Mouse (Mus musculus): ENCODE results near the gene Phactr2.

Phactr2 gene

GRCm38 (mm10) chr10:13448283-13449045 is 25.7 kb downstream of the Phactr2 start:
- DNase-seq (ENCODE audit: low spot score in 2 of 2): no peak

- DNase-seq (ENCODE audit: low spot score in 2 of 2): no peak
These were observed 27.4 kb downstream of the Phactr2 start for GRCm38 (mm10) chr10:13446791-13447249.

DNA sequence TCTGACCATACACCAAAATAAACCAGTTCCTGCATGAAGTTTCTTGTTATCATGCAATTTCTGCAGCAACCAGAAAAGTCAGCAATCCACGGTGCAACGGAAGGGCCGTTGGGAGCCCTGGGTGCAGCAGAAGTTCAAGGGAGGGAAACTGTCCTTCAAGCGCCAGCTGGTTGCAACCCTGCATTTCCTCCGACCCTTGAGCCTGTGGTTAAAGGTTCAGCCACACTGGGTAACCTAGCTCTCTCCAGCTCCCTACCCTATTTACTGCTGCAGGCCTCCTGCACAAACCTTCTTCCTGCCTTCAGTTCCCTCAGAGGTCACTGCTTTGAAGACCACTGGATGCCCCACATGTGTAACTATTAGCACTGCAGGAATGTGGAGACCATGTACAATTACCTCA is 30.0 kb downstream of the Phactr2 start:
- DNase-seq (ENCODE audit: low spot score in 2 of 2): no peak

DNA sequence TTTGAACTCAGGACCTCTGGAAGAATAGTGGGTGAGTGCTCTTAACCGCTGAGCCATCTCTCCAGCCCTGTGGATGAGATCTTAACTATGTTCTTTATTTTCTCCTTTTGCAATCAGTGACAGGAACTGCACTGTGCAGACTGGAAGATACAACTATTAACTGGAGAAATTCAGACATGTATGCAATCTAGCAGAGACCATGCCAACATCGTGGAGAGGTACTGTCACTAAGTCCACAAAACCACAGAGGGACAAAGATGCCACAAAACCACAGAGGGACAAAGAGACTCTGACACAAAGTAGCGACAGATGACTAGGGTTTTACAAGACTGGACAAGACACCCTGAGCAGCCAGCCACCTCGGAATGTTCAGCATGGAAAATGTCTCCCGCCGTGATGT is 30.6 kb downstream of the Phactr2 start:
- DNase-seq (ENCODE audit: low spot score in 2 of 2): no peak

DNA sequence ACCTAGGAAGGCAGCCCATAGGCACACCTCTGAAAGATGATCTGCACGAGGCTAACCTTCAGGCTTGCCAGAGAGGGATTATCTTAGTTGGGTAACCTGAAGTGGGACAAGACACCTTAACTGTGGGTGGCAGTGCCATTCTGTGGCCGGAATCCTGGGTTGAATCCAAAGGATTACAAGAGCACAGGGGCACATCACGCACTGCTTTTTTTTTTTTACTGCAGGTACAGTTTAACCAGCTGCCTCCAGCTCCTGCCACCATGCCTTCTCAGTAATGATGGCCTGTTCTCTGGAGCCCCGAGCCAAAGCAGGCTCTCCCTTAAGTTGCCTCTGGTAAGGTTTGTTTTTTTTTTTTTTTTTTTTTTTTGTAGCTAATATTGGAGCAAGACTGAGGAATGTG is 33.9 kb downstream of the Phactr2 start:
- no peak for DNase-seq (ENCODE audit: low spot score in 2 of 2)

- no peak for DNase-seq (ENCODE audit: low spot score in 2 of 2)
These were observed 35.9 kb downstream of the Phactr2 start for GRCm38 (mm10) chr10:13438118-13438821.

DNA sequence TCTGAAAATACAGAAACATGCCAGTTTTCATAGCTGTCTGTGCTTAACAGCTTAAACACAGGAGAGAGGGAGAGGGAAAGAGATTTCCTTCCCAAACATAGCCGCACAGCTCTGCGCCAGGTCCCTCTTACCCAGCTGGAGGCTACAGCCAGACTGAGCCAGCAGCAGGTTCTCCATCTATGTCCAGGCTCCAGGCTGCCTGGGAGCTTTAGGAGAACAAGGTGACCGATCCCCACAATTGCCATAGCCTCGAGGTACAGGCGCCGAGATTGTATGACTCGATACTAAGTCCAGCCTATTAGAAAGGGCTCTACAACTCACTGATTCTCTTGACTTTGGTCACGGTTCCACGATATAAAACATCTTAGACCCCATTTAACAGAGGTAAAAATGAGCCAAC is 37.2 kb downstream of the Phactr2 start:
- no peak for DNase-seq (ENCODE audit: low spot score in 2 of 2)

DNA sequence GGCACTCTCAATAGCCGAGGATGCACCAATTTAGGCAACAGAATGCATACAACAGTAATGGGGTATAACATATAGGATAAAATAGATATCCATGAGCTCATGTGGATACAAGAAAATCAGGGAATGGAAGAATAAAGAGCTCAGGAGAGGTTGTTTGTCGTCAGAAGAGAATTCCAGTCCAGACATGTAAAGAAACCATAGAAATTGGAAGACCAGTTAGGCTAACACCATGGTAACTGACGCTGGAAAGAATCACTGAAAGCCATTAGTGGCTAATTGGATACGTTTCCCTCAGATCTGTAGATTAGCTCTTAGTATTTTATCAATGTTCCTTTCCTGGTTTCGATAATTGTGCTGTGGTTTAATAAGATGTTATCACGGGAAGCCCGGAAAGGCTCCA is 41.2 kb downstream of the Phactr2 start:
- DNase-seq (ENCODE audit: low spot score in 2 of 2): no peak

DNA sequence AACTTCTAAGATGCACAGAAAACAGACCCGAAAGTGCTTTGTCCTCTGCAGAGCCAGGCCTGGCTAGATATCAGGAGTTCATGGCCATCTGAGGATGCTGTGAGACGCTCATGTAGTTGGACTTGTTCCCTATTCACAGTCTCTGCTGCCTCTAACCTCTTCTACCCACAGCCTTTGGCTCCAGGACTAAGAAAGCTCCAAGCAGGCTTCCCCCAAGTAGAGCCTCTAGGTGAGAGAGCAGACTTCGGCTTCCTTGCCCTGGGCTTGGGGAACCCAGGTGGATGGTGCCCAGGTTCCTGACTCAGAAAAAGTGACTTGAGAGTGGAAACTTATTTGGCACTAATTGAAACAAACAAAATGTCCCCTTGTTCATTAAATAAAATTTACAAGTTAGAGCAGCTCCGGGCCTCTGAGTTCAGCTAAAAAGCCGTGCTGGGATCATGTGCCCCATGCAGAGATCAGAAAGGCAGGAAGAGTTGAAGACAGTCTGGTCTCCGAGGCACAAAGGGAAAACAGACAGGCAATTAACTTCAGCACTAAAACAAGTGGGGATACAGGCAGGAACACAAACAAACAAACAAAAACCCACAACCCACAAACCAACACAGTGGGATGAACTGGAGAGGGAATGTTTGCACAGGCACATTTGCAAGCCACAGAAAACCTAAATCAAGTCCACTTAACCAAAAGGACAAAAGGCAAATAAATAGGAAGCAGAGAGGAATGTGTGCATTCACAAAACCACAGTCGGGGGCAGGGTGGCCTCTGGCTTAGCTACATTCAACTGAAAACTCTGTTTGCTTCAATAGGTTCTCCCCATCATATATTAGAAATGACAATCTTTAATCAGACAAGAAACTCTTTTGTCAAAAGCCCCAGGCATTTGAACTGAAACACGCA is 42.3 kb downstream of the Phactr2 start:
- no peak for DNase-seq (ENCODE audit: low spot score in 2 of 2)

DNA sequence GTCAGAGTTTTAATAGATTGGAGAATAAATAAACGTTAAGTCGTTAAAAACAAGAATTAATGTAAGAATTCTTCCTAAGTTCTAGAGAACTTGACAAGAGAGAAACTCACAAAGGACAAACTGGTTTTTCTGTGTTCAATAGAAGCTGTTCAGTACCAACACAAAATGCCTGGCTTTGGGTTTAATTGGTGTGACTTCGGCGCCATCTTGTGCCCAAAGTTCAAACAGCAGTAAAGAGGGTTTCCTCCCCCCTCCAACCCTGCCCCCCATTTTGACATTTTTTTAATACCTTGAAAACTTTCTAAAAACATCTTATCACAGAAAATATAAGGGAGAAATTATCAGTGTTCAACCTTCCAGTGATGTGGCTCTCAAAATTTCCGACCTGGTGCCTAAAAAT is 44.4 kb downstream of the Phactr2 start:
- peak; percentile 65 to 66 for DNase-seq (ENCODE audit: low spot score in 2 of 2)

- no peak for DNase-seq (ENCODE audit: low spot score in 2 of 2)
These were observed 45.0 kb downstream of the Phactr2 start for GRCm38 (mm10) chr10:13429240-13429639.

GRCm38 (mm10) chr10:13428536-13428935 is 45.7 kb downstream of the Phactr2 start:
- no peak for DNase-seq (ENCODE audit: low spot score in 2 of 2)

DNA sequence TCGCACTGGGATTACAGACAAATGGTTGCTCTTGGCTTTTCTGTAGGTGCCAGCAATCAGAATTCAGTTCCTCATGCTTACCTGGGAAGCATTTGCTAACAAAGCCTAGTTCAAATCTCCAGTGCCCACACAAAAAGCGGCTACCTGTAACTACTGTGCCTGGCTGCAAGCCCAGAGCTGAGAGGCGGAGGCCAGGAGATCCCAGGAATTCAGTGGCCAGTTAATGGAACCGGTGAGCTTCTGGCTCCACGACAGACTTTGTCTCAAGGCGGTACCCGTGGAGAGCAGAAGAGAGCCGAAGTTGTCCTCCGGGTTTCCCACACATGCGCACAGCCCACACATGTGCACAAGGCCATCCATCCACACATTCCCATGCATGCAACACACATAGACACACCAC is 46.6 kb downstream of the Phactr2 start:
- no peak for DNase-seq (ENCODE audit: low spot score in 2 of 2)

DNA sequence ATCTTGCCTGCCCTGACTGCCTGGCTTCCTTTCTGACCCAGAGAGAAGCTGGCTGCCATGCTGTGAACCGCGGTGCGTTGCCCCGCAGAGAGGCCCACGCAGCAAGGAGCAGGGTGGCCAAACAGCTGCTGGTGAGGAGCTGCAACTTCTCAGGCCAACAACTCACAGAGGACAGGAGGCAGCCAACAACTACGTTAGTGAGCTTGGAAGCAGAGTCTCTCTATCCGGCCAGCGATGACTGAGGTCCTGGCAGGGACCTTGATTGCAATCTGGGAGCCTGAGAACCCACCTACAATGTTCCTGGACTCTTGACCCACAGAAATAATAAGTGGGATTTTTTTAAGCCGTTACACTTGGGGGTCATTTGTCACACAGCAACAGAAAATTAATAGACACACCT is 49.0 kb downstream of the Phactr2 start:
- DNase-seq (ENCODE audit: low spot score in 2 of 2): no peak

GRCm38 (mm10) chr10:13424508-13424907 is 49.7 kb downstream of the Phactr2 start:
- DNase-seq (ENCODE audit: low spot score in 2 of 2): no peak

- no peak for DNase-seq (ENCODE audit: low spot score in 2 of 2)
These were observed 50.2 kb downstream of the Phactr2 start for GRCm38 (mm10) chr10:13424015-13424414.

- no peak for DNase-seq (ENCODE audit: low spot score in 2 of 2)
These were observed 52.1 kb downstream of the Phactr2 start for GRCm38 (mm10) chr10:13422121-13422520.

- DNase-seq (ENCODE audit: low spot score in 2 of 2): no peak
These were observed 55.0 kb downstream of the Phactr2 start for GRCm38 (mm10) chr10:13419246-13419645.

DNA sequence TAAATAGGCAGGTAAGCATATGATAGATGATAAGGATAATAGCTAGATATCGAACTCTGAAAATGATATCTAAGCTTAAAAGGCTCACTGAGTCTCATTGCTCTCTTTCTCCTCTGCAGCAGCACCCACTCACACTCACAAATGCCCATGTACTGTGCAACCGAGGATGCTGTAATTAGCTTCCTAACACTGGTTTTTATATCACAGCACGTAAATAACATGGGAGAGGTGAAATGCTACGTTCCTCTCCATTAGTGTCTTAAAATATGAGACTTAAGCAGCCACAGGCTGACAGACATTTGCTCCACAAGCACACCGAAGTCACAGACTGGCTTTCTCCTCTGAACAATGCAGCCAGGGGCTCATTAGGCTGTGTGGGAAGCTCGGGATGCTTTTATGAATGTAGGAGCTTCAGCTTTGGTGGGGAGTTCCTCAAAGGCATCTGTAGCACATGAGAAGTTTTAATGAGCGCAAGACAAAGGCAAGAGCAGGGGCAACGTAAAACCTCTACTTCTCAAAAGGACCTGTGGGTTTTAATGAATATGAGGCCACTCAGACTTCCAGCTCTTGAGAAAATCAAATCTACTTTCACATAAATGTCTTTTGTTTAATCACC is 58.6 kb downstream of the Phactr2 start:
- DNase-seq (ENCODE audit: low spot score in 2 of 2): no peak

DNA sequence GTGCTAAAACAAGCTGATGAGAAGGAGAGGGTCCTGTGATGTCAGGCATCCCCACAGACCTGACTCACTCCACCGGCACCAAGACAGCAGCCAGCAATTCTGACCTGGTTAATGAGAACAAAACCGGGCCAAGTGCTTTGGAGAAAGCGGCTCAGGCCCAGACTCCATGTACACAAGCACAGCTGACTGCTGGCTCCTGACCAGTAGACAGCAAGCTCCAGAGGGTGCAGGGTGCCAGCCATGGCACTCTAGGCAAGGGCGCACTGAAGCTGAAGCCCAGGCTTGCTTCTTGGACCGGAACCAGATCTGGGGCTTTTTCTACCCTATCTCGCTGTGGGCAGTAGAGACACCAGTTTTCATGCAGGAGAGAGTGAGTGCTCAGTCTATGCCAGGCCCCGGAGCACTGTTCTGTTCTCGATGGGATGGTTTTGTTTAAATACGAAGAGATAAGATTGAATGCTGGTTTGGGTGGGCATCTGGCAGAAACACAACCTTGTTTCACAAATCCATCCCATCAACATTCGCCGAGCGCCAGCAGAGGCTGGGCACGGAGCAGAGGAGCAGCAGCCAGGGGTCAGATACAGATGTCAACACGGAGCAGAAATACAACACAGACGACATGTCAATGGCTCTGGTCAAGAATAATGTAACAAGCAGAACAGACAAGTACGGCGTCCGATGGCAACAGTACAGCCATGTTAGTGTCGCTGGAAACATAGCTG is 61.8 kb downstream of the Phactr2 start:
- DNase-seq (ENCODE audit: low spot score in 2 of 2): peak in 1 of 2 experiments; percentile 14

- DNase-seq (ENCODE audit: low spot score in 2 of 2): no peak
These were observed 63.2 kb downstream of the Phactr2 start for GRCm38 (mm10) chr10:13411056-13411455.

Data from frontal cortex, postnatal 36 days (tissue).